Mouse (Mus musculus) left cerebral cortex, adult 11 months (tissue): Measurements from ENCODE around the gene Prkn.

Experiments used
- DNase-seq: peaks from one replicate; pipeline ENCODE4 v3.0.0; 2022; ENCODE audit warnings: low spot score

The Prkn gene

DNA sequence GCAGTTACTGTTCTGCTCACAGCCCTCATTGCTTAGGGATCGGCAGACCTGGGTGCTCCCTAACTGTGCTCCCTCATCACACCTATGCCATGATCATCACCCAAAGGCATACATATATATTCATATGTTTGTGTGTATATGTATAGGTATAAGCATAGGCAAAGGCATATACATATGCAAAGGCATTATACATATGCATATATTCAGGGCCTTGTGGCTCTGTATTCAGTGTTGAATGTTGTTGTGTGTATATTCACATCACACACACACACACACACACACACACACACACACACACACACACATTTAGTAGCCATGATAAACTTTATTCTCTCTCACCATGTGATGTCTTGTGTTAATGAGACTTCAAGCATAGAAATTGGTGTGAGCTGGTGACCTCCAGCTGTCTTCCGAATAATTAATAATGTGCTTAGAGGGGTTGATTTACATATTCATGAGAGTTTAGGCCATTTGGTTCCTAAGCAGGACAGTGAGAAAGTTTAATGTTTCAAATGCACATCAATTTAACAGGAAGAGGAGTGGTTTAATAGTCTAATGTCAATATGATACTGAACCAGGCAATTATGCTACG is 804.8 kb downstream of the Prkn start:
- DNase-seq: no peak

DNA sequence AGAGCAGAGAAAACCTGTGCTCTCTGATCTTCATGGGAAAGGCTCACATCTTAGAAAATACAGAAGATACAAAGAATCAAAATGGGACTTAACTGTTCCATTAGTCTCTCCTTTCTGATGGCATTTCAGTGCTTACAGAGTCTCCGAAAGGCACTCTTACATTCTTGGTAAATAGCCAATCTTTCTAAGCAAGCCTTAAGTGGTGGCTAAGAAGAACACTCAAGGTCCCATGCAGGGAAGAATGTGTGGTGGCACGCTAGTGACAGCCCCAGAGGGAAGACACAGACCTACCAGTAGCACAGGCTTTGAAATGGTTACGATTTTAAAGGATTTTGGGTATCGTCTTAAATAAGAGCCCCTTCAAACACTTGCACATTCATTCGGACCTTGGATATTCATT is 816.2 kb downstream of the Prkn start:
- no peak for DNase-seq

- no peak for DNase-seq
Observed at GRCm38 (mm10) chr17:11656878-11657277, 816.7 kb downstream of the Prkn start.

- DNase-seq: no peak
Observed at GRCm38 (mm10) chr17:11661898-11662297, 821.7 kb downstream of the Prkn start.

DNA sequence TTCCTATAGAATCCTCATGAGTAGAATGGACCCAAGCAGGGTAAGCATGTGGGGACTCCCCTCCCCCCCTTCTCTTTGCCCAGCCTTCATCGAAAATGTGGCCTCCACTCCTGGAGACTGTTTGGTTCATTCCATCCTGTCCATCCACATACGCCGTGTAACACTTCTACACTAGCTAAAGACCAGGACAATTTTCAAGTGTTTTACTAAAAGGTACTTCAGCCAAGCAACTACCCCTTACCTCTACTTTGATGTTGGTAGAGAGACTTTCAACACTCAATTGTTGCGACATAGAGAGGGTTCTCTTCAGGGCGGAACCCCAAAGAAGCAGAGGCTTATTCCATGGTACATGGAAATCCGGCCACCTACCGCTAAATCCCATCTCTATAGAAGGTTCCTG is 823.3 kb downstream of the Prkn start:
- DNase-seq: no peak

DNA sequence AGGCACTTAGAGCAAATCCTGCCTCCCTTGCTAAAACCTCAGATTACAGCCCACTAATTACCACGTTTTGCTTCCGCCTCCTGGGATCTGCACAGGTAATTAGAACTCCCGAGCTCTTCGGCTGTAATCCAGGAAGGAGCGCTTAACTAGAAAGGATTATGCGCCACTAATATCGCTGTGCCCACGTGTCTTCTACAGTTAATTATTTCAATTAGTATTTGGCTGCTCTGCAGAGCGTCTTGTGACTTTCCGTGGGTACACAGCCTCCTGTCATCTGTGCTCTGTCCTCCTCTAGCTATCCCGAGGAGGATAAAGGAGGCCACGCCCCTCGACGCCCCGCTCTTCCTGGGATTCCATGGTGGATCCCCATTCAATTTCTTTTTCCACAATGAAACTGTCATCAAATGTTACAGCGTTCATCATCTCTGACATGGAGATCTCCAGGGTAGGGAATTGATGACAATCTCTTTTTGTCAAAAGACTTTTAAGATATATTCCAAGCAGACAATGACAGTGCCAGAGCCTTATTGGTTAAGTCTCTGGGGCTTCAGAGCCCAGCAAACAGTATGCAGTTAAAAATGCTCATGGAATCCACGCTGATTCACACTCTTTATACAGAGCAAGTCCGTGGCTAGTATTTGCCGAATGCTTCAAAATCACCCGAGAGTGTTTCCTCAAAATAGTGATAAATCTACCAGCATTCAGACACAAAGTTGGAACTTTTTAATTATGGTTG is 824.6 kb downstream of the Prkn start:
- DNase-seq: no peak

GRCm38 (mm10) chr17:11679716-11680115 is 839.5 kb downstream of the Prkn start:
- no peak for DNase-seq

DNA sequence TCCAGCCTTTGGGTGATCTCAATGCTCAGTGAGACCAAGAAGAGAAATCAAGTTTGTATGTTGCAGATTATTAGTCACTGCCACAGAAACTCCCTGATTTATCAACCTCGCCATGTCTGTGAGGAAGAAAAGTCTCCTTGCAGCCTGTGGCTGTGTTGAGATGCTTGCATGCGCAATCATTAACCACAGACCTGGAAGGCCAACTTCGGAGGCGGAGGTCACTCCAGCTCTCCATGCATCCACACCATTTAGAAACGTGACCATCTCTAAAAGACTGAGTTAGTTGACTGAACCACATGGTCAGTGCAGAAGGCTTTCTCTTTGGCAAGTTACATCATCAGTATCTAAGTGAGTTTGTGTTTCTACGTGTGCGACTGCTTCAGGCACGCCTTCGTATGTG is 840.3 kb downstream of the Prkn start:
- no peak for DNase-seq

DNA sequence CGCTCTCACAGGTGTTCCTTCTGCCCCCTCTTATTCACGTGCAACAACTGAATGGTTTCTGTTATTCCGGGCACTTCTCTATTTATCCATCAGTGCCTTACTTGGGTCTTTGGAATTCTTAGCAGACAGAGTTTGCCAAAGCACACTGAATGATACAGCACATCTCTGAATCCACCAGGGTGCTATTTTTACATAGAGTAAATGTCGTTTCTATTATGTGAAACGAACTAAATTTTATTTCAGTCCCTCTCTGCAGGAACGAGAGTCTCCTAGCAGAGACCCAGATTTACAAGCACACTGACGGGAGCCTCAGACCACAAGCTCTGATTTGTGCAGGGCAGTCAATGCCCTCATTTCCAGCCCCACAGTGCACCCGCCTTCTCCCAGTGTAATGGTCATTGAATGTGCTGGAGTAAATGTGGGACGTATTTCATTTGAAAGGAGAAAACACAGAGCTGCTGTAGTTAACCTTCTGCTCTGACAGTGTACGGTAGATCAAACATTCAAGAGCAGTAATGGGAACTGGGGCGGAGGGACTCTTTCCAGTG is 841.7 kb downstream of the Prkn start:
- DNase-seq: no peak

- no peak for DNase-seq
Observed at GRCm38 (mm10) chr17:11705005-11705404, 864.8 kb downstream of the Prkn start.

DNA sequence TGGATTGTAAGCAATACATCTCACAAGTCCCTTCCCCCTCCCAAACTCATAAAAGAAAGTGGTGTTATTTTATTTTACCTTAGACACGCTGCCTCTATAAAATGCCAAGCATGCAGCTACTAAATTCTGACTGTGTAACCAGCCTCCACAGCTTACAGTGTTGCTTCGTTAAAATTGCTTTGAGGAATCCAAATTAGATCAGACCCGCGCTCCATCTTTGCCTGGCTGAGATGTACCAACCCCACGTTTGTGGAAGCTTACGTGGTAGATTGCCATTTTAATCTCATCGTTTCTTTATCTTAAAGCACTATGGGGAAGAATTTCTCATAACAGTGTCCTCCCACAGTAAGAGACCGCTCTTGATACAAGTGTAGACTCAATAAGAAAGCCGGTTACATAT is 865.6 kb downstream of the Prkn start:
- DNase-seq: no peak

- DNase-seq: no peak
Observed at GRCm38 (mm10) chr17:11712066-11712465, 871.9 kb downstream of the Prkn start.

DNA sequence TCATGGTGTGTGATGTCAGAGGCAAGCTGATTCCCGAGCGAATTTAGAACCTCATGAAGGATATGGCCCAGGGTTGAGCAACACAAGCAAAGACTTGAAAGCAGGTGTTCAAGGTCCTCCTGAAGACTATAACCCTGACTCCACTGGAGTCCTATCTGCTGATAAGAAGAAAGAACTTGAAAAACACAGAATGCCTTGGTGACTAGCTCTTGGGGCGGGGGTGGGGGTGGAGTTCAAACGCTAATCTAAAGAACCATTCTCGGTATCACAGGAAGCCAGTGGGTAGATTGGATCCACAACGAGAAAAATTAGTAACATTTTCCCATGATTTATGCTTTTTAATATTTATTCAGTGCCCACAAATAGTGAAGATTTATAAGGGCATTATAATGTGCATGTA is 879.6 kb downstream of the Prkn start:
- DNase-seq: no peak

GRCm38 (mm10) chr17:11721906-11722305 is 881.7 kb downstream of the Prkn start:
- no peak for DNase-seq

GRCm38 (mm10) chr17:11722478-11722877 is 882.3 kb downstream of the Prkn start:
- no peak for DNase-seq

DNA sequence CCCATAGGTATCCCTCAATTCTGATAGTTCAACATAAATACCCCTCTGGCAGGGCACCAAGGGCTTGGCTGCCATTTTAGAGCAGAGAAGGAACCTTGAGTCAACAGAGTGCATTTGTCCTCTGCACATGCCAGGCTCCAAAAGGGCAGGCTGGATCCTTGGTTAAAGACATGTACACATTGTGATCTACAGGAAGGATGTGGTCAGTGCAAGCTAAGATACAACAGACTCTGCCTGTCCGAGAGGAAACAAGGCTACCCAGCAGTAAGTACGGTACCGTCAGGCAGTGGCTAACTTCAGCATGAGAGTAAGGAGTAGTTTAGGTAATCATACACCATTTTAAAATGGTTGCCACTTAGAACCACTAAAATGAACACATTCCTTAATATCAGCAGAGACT is 884.0 kb downstream of the Prkn start:
- DNase-seq: no peak

DNA sequence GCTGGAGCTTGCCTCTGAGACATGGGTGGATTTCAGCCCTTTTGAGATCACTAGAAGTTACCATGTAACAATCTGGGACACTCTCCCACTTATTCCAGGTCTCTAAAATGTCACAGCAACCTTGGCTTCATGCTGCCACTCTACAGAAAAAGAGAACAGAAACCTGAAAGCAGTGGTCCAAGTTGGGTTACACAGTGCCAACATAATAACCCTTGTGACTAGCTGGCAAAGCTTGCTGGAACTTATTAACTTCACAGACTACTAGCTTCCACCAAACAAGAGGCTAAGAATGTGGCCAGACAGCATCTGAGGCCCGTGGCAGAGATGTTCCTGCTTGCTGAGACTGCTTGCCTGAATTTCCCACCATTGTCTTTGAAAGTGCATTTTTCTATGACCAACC is 886.9 kb downstream of the Prkn start:
- DNase-seq: no peak

- no peak for DNase-seq
Observed at GRCm38 (mm10) chr17:11728294-11728693, 888.1 kb downstream of the Prkn start.

DNA sequence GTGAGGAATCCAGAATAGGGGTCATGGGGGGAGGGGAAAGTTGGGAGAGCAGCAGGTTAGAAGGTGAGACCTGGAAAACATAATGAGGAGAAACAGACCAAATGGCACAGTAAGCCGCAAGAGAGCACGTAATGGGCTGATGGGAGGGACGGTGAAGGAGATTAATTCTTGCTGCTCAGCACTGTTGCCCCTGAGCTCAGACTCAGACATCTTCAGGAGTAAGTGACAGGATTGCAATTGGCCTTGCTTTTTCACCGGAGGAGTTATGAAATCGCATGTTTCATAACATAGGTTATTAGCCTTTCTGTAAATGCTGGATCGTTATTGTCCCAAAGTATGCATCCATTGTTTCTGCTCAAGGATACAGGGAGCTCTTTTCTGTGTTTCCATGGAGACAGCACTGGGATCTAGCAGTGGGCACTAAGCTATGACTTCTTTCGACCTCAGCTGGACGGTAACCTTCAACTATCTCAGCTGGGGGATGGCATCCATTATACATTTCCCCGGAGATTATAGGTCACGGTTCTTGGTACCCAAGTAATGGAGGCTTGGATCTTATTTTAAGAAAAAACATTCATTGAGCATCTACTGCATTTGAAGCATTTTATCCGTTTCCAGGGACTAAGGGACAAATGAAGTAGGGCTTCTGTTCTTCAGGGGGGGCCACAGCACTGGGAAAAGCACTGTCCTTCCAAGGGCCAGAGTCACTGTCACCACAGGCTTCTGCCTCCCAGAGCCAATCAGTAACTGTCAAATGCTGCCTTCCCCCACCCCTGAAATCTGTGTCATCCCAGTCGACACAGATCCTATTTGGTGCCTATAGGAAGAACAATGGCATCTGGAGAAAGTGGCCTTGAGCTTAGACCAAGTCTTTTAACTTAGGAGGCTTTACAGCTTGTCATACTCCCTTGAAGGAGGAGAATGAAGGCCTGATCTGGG is 890.7 kb downstream of the Prkn start:
- DNase-seq: no peak

DNA sequence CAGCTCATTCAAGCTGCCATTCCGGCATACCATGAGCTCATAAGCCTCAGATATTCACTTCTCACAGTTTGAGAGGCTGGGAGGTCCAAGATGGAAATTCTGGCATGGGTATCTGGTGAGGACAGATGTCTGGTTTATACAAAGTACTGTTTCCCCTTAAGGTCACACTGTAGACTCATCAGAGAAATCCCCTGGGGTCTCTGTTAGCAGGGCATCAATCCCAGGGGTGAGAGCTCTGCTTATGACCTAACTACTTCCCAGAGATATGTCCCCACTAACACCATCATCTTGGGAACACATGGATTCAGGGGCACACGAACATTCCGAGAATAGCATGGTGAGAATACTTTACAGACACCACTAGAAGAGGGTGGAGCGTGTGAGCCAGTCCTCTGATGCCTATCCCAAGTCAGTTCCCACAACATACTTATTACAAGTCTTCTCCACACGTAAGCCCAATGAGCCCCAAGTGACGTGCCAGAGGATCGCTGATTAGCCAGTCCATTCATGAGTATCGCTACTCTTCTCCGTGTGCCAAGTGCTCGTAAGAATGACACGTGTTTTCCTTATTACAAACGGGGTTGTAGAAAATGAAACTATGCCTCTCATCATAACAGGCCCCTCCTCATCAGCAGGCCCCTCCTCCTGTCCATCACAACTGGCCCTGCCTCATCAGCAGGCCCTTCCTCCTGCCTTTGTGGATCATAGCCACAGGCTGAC is 895.1 kb downstream of the Prkn start:
- DNase-seq: no peak

DNA sequence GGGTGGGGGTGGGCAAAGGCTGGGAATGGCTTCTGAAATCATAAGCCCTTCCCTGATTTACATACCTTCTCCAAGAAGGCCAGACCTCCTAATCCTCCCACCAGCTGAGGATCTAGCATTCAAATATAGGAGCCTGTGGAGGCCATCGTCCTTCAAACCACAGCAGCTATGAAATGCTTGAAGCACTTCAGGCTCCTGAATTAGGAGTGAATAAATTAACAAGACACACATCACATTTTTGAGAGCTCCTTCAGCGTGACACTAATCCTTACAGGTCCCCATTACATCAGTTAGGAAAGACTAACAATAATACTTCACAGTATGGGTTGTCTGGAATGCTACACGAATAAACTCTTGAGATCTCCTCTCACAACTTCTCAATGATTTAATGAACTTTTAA is 896.3 kb downstream of the Prkn start:
- DNase-seq: no peak

- no peak for DNase-seq
Observed at GRCm38 (mm10) chr17:11737905-11738304, 897.7 kb downstream of the Prkn start.
